In genomic region chr2:170154738-170155088, GRCm38 (mm10) we compare ENCODE assay signal across 8 mouse cellular contexts. TPM values are rescaled to one million over a fixed set of nuclear protein-coding genes. Genes with fewer than 3 reads are reported as not detected.
DNase-seq lines count a peak whose midpoint lies in the region; ATAC-seq and TF ChIP-seq lines count a peak whose summit lies in the region.

No protein-coding gene starts in this region.

- TF ChIP-seq CTCF in cerebellum, adult 2 months (IDR thresholded peaks at IDR 0.05; ENCODE audit: borderline replicate concordance, insufficient read depth, low read depth, low read length): no peak

- H3K27ac ChIP-seq in cerebellum, adult 2 months (ENCODE audit: insufficient read depth, low read length): no peak overlapping the region
- peak overlapping the region; percentile 65 for H3K27ac ChIP-seq in limb, embryonic 15.5 days
- peak overlapping the region; percentile 84 for H3K27ac ChIP-seq in stomach, embryonic 15.5 days

- no peak for ATAC-seq in megakaryocyte, adult 5-6 weeks (ENCODE audit: poor library complexity, severe bottlenecking)
- ATAC-seq in limb, embryonic 15.5 days (ENCODE audit: insufficient number of reproducible peaks, low FRiP score, low TSS enrichment, low read depth): no peak
- ATAC-seq in stomach, embryonic 15.5 days (ENCODE audit: insufficient read depth, low FRiP score, low read depth): no peak

- DNase-seq in cerebellum, adult 2 months: no peak
- DNase-seq in cerebellum, adult 11-12 months: no peak
- no peak for DNase-seq in natural killer cell, adult 2 months (ENCODE audit: low spot score in 2 of 2)
- no peak for DNase-seq in MN1 (ENCODE audit: low spot score)

- H3K4me3 ChIP-seq in cerebellum, adult 2 months (replicated peaks; ENCODE audit: insufficient read depth, low read depth, low read length): peak overlapping the region; percentile 5
- H3K4me3 ChIP-seq in megakaryocyte, embryonic 14.5 days (replicated peaks): peak overlapping the region; percentile 91
- H3K4me3 ChIP-seq in limb, embryonic 15.5 days: peak overlapping the region; percentile 25
- peak overlapping the region; percentile 33 for H3K4me3 ChIP-seq in stomach, embryonic 15.5 days (replicated peaks)

- no peak for TF ChIP-seq POLR2A in cerebellum, adult 2 months (IDR thresholded peaks at IDR 0.05; ENCODE audit: borderline replicate concordance, insufficient read depth, low read length)

- no peak overlapping the region for H3K9ac ChIP-seq in limb, embryonic 15.5 days
- no peak overlapping the region for H3K9ac ChIP-seq in stomach, embryonic 15.5 days

- 19% methylated on average over 5 of the region's 5 CpGs for WGBS in cerebellum, adult 2 months
- whole genome bisulfite sequencing in limb, embryonic 15.5 days: 19% methylated on average over 5 of the region's 5 CpGs
- 3% methylated on average over 5 of the region's 5 CpGs for WGBS in stomach, embryonic 15.5 days

- peaks cover 2% of the 10 kb centered on the region; the same call in 1 of the 2 replicates for H3K27me3 ChIP-seq in cerebellum, adult 2 months (ENCODE audit: control insufficient read depth, insufficient read depth, low read length)
- H3K27me3 ChIP-seq in megakaryocyte, embryonic 14.5 days (replicated peaks): no peaks in the 10 kb centered on the region
- H3K27me3 ChIP-seq in limb, embryonic 15.5 days: no peaks in the 10 kb centered on the region
- no peaks in the 10 kb centered on the region for H3K27me3 ChIP-seq in stomach, embryonic 15.5 days (replicated peaks)

- no peaks in the 10 kb centered on the region for H3K9me3 ChIP-seq in megakaryocyte, embryonic 14.5 days
- H3K9me3 ChIP-seq in limb, embryonic 15.5 days: no peaks in the 10 kb centered on the region
- no peaks in the 10 kb centered on the region for H3K9me3 ChIP-seq in stomach, embryonic 15.5 days

- H3K36me3 ChIP-seq in megakaryocyte, embryonic 14.5 days (replicated peaks; ENCODE audit: low read length): no peaks in the 10 kb centered on the region
- no peaks in the 10 kb centered on the region for H3K36me3 ChIP-seq in limb, embryonic 15.5 days
- H3K36me3 ChIP-seq in stomach, embryonic 15.5 days: no peaks in the 10 kb centered on the region

- H3K4me1 ChIP-seq in cerebellum, adult 2 months (ENCODE audit: control insufficient read depth, insufficient read depth, low read length): no peaks in the 10 kb centered on the region
- peaks cover 67% of the 10 kb centered on the region for H3K4me1 ChIP-seq in megakaryocyte, embryonic 14.5 days
- H3K4me1 ChIP-seq in limb, embryonic 15.5 days: peaks cover 23% of the 10 kb centered on the region
- peaks cover 31% of the 10 kb centered on the region for H3K4me1 ChIP-seq in stomach, embryonic 15.5 days

- peak overlapping the region; percentile 45 for H3K4me2 ChIP-seq in limb, embryonic 15.5 days
- peak overlapping the region; percentile 66 for H3K4me2 ChIP-seq in stomach, embryonic 15.5 days

RNA-seq across cellular contexts. Expression of gene Zfp217, which starts 6.8 kb away (rescaled TPM):
- 0.93 and 0.98 TPM in 2 replicates for polyA plus RNA-seq in cerebellum, adult 2 months (2012; rRNA removed)
- 1.8 and 3.0 TPM in 2 replicates for polyA plus RNA-seq in megakaryocyte, embryonic 14.5 days (2012; ENCODE audit: insufficient read depth, low replicate concordance)
- 40.4 and 52.3 TPM in 2 replicates for total RNA-seq in megakaryocyte, adult 5-6 weeks (2015)
- 50.9 and 62.5 TPM in 2 replicates for total RNA-seq in megakaryocyte, adult 5-6 weeks (2017)
- 2.9 and 3.3 TPM in 2 replicates for polyA plus RNA-seq in limb, embryonic 15.5 days (2015; fragmentation: Nextera tagmentation; extraction: Ambion mirVana)
- polyA plus RNA-seq in stomach, embryonic 15.5 days (2015; fragmentation: Nextera tagmentation; extraction: Ambion mirVana): 3.9 and 4.0 TPM in 2 replicates

Comparison
In these comparisons a context has a peak if more than half of its experiments do, and no peak if none do; other contexts are left out.
1. H3K4me3 ChIP-seq: peak in every context shown above with its lines; median percentile 91 in megakaryocyte, embryonic 14.5 days; 33 in stomach, embryonic 15.5 days; 25 in limb, embryonic 15.5 days; 5 in cerebellum, adult 2 months.